Mouse (Mus musculus) small intestine, adult 2 months (tissue): ENCODE data around the gene Aldh3b2.
A peak's percentile ranks its signal among the peaks of the same experiment; 100 is the strongest.

Source experiments
- CTCF ChIP-seq: fragments of 200-500 bp; IDR thresholded peaks from 2 replicates; pipeline ENCODE4 v1.5.1; 2012; ENCODE audit warnings: low read depth, mild to moderate bottlenecking, control low read depth, inconsistent platforms, low read length, moderate library complexity, mixed read lengths; ENCODE audit not compliant: insufficient replicate concordance, insufficient read length; ENCODE audit errors: extremely low read depth
- POLR2A ChIP-seq: fragments of 200-500 bp; IDR thresholded peaks from 2 replicates; pipeline ENCODE4 v1.6.1; 2012; ENCODE audit warnings: low read depth, mild to moderate bottlenecking, control low read depth, inconsistent platforms, low read length, moderate library complexity

DNA sequence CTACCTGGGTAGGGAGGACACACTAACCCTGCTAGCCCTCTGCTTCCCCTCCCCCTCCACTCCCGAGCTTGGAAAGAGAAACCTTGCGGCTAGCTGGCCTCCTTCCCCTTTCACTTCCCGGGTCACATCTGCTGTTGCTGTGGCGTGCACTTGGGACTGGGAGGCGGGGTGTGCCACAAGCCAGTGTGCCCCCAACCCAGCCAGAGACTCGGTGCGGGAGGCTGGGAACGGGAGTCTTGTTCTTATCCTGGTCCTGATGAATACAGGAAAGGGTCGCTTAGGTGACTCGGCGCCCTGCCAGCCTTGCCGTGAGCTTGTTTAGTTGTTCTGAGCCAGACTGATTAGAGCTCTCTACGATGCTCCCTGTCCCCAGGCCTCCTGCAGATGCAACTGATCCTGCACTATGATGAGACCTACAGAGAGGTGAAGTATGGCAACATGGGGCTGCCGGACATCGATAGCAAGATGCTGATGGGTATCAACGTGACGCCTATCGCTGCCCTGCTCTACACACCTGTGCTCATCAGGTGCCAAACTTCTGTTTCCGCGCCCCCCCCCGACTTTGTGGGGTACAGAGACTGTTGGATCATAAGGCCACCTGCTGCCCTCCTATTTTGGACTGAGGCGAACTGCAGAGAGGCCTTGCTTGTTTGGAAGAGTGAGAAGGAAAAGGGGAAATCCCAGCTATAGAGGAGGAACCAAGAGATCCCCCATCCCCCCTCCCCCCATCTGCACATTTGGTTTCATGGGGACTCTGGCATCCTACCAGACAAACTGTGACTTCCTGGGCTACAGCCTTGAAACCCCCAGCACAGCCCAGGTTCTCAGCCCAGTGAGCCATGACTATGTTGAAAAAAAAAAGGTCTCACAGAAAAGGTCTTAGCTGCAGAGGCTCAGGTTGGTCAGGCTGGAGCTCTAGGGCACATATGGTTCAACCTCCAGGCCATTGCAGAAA lies 36.0 kb upstream of the Aldh3b2 start:
- TF ChIP-seq CTCF (no peak), POLR2A (peak; percentile 45)
